Mouse (Mus musculus) embryonic facial prominence, embryonic 13.5 days (tissue): ENCODE data around the gene Sigmar1. TPM values are rescaled to one million over a fixed set of nuclear protein-coding genes. Genes with fewer than 3 reads are reported as not detected.
"Not testable (repeated sequence)": the region's sequence is repeated elsewhere in the genome, so short reads cannot be mapped to it uniquely, and the experiment has no call there.

Experiments
- ATAC-seq: fragments of 200-750 bp; cut with Nextera tagmentation; 2 replicates; pipeline ENCODE4 v1.8.0; 2017; ENCODE audit warnings: low read depth; ENCODE audit not compliant: insufficient number of reproducible peaks, insufficient read depth, low FRiP score, low TSS enrichment
- H3K27ac ChIP-seq: fragments of 300-500 bp; sonication (generic); 2 replicates; pipeline ENCODE4 v1.5.1; 2015; ENCODE audit warnings: moderate library complexity, mild to moderate bottlenecking, inconsistent platforms
- H3K27me3 ChIP-seq: fragments of 300-500 bp; sonication (generic); 2 replicates; pipeline ENCODE4 v1.6.1; 2015; ENCODE audit warnings: mild to moderate bottlenecking, inconsistent platforms
- H3K36me3 ChIP-seq: fragments of 300-500 bp; sonication (generic); 2 replicates; pipeline ENCODE4 v1.6.1; 2015; ENCODE audit warnings: mild to moderate bottlenecking, inconsistent platforms
- H3K4me1 ChIP-seq: fragments of 300-500 bp; sonication (generic); 2 replicates; pipeline ENCODE4 v1.6.1; 2015; ENCODE audit warnings: inconsistent platforms
- H3K4me2 ChIP-seq: fragments of 300-500 bp; sonication (generic); 2 replicates; pipeline ENCODE4 v1.6.1; 2015; ENCODE audit warnings: moderate library complexity, mild to moderate bottlenecking, inconsistent platforms
- H3K4me3 ChIP-seq: fragments of 300-500 bp; sonication (generic); 2 replicates; pipeline ENCODE4 v1.5.1; 2015; ENCODE audit warnings: mild to moderate bottlenecking, inconsistent platforms
- H3K9ac ChIP-seq: fragments of 300-500 bp; sonication (generic); 2 replicates; pipeline ENCODE4 v1.6.1; 2015; ENCODE audit warnings: mild to moderate bottlenecking, inconsistent platforms
- H3K9me3 ChIP-seq: fragments of 300-500 bp; sonication (generic); 2 replicates; pipeline ENCODE4 v1.6.1; 2016; ENCODE audit warnings: inconsistent platforms
- WGBS: fragments of 180-500 bp; shearing (Covaris S2); methylation state at CpG from one replicate; pipeline ENCODE4 v1.1.7; 2015; ENCODE audit warnings: mixed read lengths; 5-methylcytosine and 5-hydroxymethylcytosine counted together
- polyA plus RNA-seq: library from polyadenylated mRNA; unstranded; fragments of >200 nt; fragmentation: Nextera tagmentation; extraction: Ambion mirVana; gene quantifications from 2 replicates; pipeline ENCODE4 v1.2.1, GENCODE M21; 2015

Sigmar1 gene
- polyA plus RNA-seq, 1 experiment from 2014 or later: 87.7 TPM

DNA sequence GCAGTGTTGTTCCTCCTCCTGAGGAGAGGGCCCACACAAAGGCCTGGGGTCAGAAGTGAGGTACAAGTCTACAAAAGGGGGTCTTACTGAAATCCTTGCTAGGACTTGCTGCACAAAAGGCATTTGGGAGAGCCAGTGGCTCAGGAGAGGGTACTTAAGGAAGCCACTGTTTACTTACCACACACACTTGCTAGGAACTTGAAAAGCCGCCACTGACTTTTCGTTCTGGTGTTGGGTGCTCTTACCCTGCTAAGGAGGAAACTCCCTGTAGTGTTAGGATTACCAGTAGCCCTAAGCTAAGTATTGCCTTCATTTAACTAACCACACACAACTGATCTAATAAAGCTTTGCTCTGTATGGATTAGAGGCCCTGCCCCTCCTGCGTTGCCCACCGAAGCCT, 65.9 kb downstream of the Sigmar1 start:
- WGBS: no CpG with 5 or more reads among the region's 4 CpGs

GRCm38 (mm10) chr4:41688562-41688961, 67.4 kb downstream of the Sigmar1 start:
- WGBS: 55% methylated on average over 1 of the region's 1 CpGs
- H3K4me1 ChIP-seq, H3K27me3 ChIP-seq, H3K36me3 ChIP-seq, H3K4me2 ChIP-seq, H3K9ac ChIP-seq, H3K4me3 ChIP-seq, H3K9me3 ChIP-seq, ATAC-seq, H3K27ac ChIP-seq: not testable (repeated sequence)

More for the DNA sequence above, 65.9 kb downstream of the Sigmar1 start:
- not testable (repeated sequence) for H3K9me3 ChIP-seq, H3K9ac ChIP-seq, H3K27me3 ChIP-seq, H3K4me1 ChIP-seq, H3K4me3 ChIP-seq, H3K27ac ChIP-seq, ATAC-seq, H3K4me2 ChIP-seq, H3K36me3 ChIP-seq

Other genes with a start within 250 kb of the Sigmar1 start
- 3.2 and 5.7 TPM in 2 replicates for gene 1110017D15Rik, start 238.8 kb downstream of the Sigmar1 start, polyA plus RNA-seq
- gene Fam219a, start 186.6 kb downstream of the Sigmar1 start, polyA plus RNA-seq: 1.8 and 3.1 TPM in 2 replicates
- 1.0 and 1.3 TPM in 2 replicates for gene Dnaic1, start 186.4 kb downstream of the Sigmar1 start, polyA plus RNA-seq
- 19.4 and 23.2 TPM in 2 replicates for gene Enho, start 115.8 kb downstream of the Sigmar1 start, polyA plus RNA-seq
- 11.2 and 16.3 TPM in 2 replicates for gene Cntfr, start 59.1 kb downstream of the Sigmar1 start, polyA plus RNA-seq
- gene Il11ra1, start 56.2 kb downstream of the Sigmar1 start, polyA plus RNA-seq: 427 and 512 TPM in 2 replicates
- 84.5 and 93.3 TPM in 2 replicates for gene Rpp25l, start 42.6 kb downstream of the Sigmar1 start, polyA plus RNA-seq
- gene Dctn3, start 33.0 kb downstream of the Sigmar1 start, polyA plus RNA-seq: 123 and 128 TPM in 2 replicates
- gene Arid3c, start 25.0 kb downstream of the Sigmar1 start, polyA plus RNA-seq: 0.15 and 0.20 TPM in 2 replicates
- 43.4 and 47.9 TPM in 2 replicates for gene Galt, start 929 bp downstream of the Sigmar1 start, polyA plus RNA-seq
- 63.5 and 65.5 TPM in 2 replicates for gene Ccl27a, start 18.1 kb upstream of the Sigmar1 start, polyA plus RNA-seq
- gene Gm21541, start 147.5 kb upstream of the Sigmar1 start, polyA plus RNA-seq: 8.7 and 16.9 TPM in 2 replicates
- gene Gm20878, start 185.4 kb upstream of the Sigmar1 start, polyA plus RNA-seq: 3.5 and 3.8 TPM in 2 replicates
- gene Fam205a4, start 209.9 kb upstream of the Sigmar1 start, polyA plus RNA-seq: 0.37 TPM in 1 of 2 replicates, not detected in the other